Mouse (Mus musculus) adrenal gland, postnatal 25 days (tissue): ENCODE results near the gene Rap1b. TPM values are rescaled to one million over a fixed set of nuclear protein-coding genes. Genes with fewer than 3 reads are reported as not detected.
"Not testable (repeated sequence)": the region's sequence is repeated elsewhere in the genome, so short reads cannot be mapped to it uniquely, and the experiment has no call there.

ENCODE experiments used
- DNase-seq: peaks from one replicate; pipeline ENCODE4 v3.0.0; 2021; ENCODE audit warnings: mixed read lengths
- long read RNA-seq: library from polyadenylated mRNA; stranded (forward); transcript quantifications from one replicate; pipeline ENCODE4 v2.0.0, GENCODE M21; 2021
- total RNA-seq: library from RNA; stranded (reverse); gene quantifications from 2 replicates; pipeline ENCODE4 v1.2.3, GENCODE M21; 2021

The Rap1b gene
- 128 and 129 TPM in 2 replicates for total RNA-seq
- long read RNA-seq, transcript Rap1b-201 (8 exons, 2,724 nt): major isoform, 158 of 169 reads
- long read RNA-seq, partial matches to known transcripts: 2 of 169 reads
- long read RNA-seq, other reads (novel, unspliced or antisense): 9 of 169 reads

- DNase-seq: peak; percentile 98
Measured at GRCm38 (mm10) chr10:117845597-117846259, at the start of gene Rap1b. Gene Rap1b (minus strand): TSS chr10:117846035.

- DNase-seq: no peak
Measured at GRCm38 (mm10) chr10:117895186-117895585, 49.4 kb upstream of the Rap1b start.

GRCm38 (mm10) chr10:117894114-117895035 is 48.5 kb upstream of the Rap1b start:
- no peak for DNase-seq

- DNase-seq: not testable (repeated sequence)
Measured at GRCm38 (mm10) chr10:117893128-117893527, 47.3 kb upstream of the Rap1b start.

GRCm38 (mm10) chr10:117891327-117891726 is 45.5 kb upstream of the Rap1b start:
- DNase-seq: no peak

- DNase-seq: no peak
Measured at GRCm38 (mm10) chr10:117888822-117889221, 43.0 kb upstream of the Rap1b start.

- no peak for DNase-seq
Measured at GRCm38 (mm10) chr10:117885358-117885757, 39.5 kb upstream of the Rap1b start.

- no peak for DNase-seq
Measured at GRCm38 (mm10) chr10:117884760-117885159, 38.9 kb upstream of the Rap1b start.

- no peak for DNase-seq
Measured at GRCm38 (mm10) chr10:117883438-117883837, 37.6 kb upstream of the Rap1b start.

GRCm38 (mm10) chr10:117878628-117879027 is 32.8 kb upstream of the Rap1b start:
- DNase-seq: no peak

- no peak for DNase-seq
Measured at GRCm38 (mm10) chr10:117876801-117877200, 31.0 kb upstream of the Rap1b start.

- no peak for DNase-seq
Measured at GRCm38 (mm10) chr10:117876400-117876799, 30.6 kb upstream of the Rap1b start.

- DNase-seq: no peak
Measured at GRCm38 (mm10) chr10:117874936-117875335, 29.1 kb upstream of the Rap1b start.

- peak; percentile 27 for DNase-seq
Measured at GRCm38 (mm10) chr10:117873952-117874351, 28.1 kb upstream of the Rap1b start.

- no peak for DNase-seq
Measured at GRCm38 (mm10) chr10:117872468-117872867, 26.6 kb upstream of the Rap1b start.

- no peak for DNase-seq
Measured at GRCm38 (mm10) chr10:117867301-117867700, 21.5 kb upstream of the Rap1b start.

GRCm38 (mm10) chr10:117866641-117867040 is 20.8 kb upstream of the Rap1b start:
- DNase-seq: no peak

- no peak for DNase-seq
Measured at GRCm38 (mm10) chr10:117864695-117865094, 18.9 kb upstream of the Rap1b start.

GRCm38 (mm10) chr10:117864251-117864650 is 18.4 kb upstream of the Rap1b start:
- no peak for DNase-seq

- no peak for DNase-seq
Measured at GRCm38 (mm10) chr10:117862014-117862580, 16.3 kb upstream of the Rap1b start.

- DNase-seq: no peak
Measured at GRCm38 (mm10) chr10:117860958-117861357, 15.1 kb upstream of the Rap1b start.

- DNase-seq: no peak
Measured at GRCm38 (mm10) chr10:117860361-117860760, 14.5 kb upstream of the Rap1b start.

- DNase-seq: no peak
Measured at GRCm38 (mm10) chr10:117859800-117860199, 14.0 kb upstream of the Rap1b start.
